Mouse (Mus musculus) adrenal gland, adult 18-20 months (tissue): Measurements from ENCODE around the gene Adi1. TPM values are rescaled to one million over a fixed set of nuclear protein-coding genes. Genes with fewer than 3 reads are reported as not detected.

Experiments
- DNase-seq, 2 experiments: peaks; one replicate each; pipeline ENCODE4 v3.0.0; 2021 to 2022; ENCODE audit warnings: low spot score in 2 of 2
- long read RNA-seq, 2 experiments: library from polyadenylated mRNA; stranded (forward); transcript quantifications; one replicate each; pipeline ENCODE4 v2.0.0; 2021
- total RNA-seq, 2 experiments: library from RNA; stranded (reverse); gene quantifications; 1 replicate in 1 of 2; 2 replicates in 1 of 2; pipeline ENCODE4 v1.2.3; 2021

Gene Adi1
- total RNA-seq, result 10 to 100 TPM; 74.0 to 89.9 TPM
- long read RNA-seq, experiment 1, transcript Adi1-201 (4 exons, 1,652 nt), result major isoform, 12 of 24 reads
- long read RNA-seq, experiment 1, partial matches to known transcripts, result 12 of 24 reads
- long read RNA-seq, experiment 1, other reads (novel, unspliced or antisense), result 0 of 24 reads
- long read RNA-seq, experiment 2, transcript Adi1-201 (4 exons, 1,652 nt), result major isoform, 33 of 48 reads
- long read RNA-seq, experiment 2, partial matches to known transcripts, result 13 of 48 reads
- long read RNA-seq, experiment 2, other reads (novel, unspliced or antisense), result 2 of 48 reads

DNA sequence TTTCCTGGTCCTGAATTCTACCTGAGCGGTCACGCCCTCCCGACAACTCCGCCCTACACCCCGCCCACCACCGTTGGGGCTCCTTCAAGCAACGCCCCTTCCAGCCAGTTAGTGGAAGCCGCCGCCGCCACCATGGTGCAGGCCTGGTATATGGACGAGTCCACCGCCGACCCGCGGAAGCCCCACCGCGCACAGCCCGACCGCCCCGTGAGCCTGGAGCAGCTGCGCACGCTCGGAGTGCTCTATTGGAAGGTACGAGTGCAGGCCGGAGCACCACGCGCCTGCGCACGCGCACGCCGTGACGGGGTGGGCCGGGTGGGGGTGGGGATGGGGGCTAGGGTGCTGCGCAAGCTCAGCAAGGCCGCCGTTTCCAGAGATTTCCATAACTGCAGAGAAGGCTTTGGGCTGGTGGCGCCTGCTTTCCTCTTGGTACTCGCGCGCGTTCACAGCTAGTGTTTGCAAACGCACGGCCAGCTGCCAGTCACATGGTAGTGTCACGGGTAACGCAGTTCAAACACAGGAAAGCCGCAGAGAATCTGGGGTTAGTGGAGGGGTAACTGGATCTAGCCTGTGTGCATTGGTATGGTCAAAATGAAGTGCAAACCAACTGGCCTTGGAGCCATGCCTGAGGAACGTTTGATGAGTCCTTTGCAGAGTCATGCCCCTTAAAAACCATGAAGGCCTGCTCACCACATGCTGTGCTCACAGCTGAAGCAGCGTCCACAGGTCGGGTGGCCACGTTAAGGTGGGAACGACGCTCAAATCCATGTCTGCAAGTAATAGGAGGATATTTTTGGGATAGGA is at the start of gene Adi1:
Gene Adi1, plus strand, starts transcription at position 111 of the 804 bp plus-strand sequence.
- DNase-seq, result peak; percentile 71 to 72

DNA sequence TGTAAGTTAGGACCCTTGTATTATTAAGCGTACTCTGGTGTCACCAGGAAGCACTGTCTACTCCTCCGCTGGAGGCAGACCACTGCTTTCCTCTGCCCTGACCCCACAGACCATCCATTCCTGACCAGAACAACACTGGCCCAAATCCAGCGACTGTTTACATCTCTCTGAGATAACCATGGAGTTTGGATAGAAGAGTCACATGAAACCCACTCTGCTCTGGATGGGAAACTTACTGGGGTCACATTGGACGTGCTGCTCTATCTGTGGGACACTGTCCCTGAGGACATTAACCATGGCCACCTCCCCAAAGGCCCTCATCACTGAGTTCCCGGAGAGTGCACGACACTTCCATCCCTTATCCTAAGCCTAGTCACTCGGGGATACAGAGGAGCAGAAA is 49.6 kb upstream of the Adi1 start:
- DNase-seq, result no peak

DNA sequence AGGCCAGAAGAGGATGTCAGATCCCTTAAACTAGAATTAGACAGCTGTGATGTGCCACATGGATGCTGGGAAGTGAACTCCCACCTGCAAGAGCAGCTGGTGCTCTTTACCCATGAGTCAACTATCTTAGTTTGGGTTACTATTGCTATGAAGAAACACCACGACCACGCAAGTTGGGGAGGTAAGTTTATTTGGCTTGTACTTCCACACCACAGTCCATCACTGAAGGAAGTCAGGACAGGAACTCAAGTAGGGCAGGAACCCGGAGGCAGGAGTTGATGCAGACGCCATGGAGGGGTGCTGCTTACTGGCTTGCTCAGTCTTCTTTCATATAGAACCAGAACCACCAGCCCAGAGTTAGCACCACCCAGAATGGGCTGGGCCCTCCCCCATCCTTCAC is 47.9 kb upstream of the Adi1 start:
- DNase-seq, result no peak

DNA sequence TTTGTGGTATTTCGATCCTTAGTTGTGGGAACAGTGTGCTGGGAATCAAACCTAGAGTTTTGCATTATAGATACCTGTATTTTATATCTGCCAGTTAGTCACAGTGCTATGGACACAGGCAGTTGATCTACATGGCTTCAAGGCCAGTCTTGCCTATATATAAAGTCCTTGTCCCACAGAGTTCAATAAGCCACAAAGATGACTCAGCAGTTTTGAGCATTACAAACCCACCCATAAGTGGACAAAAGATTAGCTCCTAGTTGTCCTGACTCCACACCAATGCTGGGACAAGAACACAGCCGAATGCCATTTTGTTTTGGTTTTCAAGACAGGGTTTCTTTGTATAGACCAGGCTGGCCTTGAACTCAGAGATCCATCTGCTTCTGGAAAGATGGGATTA is 46.6 kb upstream of the Adi1 start:
- no peak for DNase-seq

DNA sequence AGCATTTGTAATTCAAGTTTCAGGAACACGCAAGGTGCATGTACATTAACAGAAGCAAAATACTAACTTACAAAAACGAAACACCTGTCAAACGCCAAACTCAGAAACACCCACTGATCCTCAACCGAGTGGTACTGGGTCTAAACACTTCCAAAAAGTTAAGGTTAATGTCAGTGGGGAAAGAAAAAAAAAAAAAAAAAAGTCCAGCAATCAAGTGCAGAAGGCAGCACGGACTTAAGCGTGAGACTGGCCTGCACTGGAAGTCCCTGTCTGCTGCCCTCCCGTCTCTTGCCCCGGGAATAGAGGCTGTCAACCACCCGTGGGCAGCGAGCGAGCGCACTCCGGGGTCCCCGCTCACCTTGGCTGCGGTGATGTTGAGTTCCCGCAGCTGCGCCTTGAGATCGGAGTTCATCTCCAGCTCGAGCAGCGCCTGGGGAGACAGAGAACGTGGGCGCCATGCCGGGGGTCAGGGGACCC is 39.9 kb upstream of the Adi1 start:
- DNase-seq, result peak in 1 of 2 experiments; percentile 6

DNA sequence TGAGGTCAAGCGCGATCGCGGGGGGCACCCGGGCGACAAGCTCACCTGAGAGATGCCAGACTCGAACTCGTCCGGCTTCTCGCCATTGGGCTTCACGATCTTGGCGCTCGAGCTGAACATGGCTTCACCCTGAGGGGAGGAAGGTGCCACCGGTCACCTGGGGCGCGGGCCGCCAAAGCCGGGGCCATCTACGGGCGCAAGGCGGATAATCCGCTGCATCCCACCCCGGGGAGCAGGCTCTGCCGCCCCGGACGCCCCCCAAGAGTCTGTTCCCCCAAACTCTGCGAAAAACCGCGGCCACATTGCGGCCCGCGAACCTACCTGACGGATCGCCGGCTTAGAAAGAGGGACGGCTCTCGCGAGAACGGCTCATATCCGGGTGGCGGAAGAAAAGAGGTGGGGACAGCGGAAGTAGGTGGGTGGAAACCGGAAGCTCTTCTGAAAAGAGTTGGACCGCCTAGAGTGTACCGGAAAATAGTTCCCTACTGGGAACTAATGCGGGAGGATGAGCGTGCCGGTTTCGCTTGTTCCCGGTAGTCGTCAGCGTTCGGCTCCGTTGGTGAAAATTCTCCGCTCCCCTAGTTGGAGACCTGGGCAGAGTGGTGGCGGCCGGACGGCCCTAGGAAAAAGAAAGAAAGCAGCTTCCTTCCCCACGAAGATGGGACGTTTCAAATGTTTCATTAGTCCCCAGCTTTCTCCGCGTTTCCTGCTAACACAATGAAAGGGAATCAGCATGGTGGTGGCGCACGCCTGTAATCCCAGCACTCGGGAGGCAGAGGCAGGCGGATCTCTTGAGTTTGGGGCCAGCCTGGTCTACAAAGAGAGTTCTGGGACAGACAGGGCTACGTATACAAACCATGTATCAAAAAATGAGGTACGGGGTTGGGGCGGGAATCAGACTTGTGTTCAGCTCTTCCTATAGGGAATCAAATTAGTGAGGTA is 39.2 kb upstream of the Adi1 start, which contains the start of gene Rps7:
Gene Rps7, minus strand, starts transcription at position 419 of the 942 bp plus-strand sequence.
- peak; percentile 88 for DNase-seq

DNA sequence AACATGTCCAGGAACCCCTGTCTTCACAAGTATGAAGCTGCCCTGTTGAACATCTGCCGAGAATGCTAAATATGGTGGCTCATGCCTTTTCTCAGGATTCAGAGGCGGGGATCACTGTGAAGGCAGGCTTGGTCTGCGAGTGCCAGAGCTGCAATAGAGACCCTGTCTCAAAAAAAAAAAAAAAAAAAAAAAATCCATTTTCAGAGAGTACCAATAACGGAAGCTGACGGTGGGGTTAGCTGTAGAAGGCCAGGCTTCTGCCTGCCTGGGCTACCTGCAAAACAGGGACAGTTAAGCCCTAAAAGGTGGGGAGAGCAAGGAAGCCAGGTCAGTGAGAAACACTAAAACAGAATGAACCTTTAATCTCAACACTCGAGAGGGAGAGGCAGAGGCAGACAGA is 38.5 kb upstream of the Adi1 start:
- no peak for DNase-seq

DNA sequence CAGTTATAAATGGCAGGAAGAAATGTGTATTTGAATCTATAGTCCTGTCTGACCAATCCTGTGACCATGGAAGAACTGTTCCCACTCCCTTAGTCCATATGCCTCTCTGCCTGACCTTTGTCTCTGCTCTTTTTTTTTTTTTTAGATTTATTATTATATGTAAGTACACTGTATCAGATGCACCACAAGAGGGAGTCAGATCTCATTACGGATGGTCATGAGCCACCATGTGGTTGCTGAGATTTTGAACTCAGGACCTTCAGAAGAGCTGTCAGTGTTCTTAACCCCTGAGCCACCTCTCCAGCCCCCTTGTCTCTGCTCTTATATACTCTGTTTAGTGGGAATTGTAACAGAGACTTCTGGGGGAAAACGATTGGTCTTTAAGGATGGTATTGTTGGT is 36.3 kb upstream of the Adi1 start:
- DNase-seq, result no peak

DNA sequence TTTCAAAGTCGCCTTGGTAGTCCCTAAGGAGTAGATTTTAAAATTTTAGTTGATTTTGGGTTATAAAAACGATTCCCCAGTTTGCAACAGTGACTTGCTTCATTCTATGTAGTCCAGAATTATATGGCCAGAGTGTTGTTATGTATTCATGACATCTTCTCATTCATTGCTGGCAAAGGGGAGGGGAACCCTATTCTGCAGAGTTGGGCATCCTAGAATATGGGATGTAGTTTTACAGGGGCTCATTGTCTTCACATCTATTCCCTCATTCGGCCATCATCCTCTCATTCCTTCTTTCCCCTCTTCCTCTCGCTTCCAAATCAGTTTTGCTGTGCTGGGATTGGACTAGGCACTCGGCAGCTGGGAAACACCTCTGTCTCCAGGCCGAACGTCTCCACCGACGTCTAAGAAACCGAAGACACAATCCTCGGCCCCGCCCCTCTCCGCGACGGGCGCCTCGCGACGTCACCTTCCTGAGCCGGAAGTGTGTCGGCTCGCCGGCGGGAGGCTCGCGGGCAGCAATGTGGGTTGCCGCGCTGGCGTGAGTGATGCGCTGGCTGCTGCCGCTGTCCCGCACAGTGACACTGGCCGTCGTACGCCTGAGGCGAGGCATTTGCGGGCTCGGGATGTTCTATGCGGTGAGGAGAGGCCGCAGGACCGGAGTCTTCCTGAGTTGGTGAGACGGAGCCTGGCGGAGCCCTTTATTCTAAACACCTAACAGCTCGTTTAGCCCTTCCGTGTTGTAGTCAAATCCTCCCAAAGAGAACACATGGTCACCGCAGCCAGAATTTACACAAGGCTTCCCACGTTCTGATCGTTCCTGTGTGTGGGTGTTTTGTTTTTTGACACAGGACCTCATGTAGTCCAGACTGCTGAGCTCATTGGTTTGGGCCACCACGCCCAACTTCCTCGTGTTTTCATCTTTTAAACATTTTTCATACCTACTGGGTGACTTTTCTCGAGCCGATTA is 25.6 kb upstream of the Adi1 start, which contains the start of gene Rnaseh1:
Gene Rnaseh1, plus strand, starts transcription at position 462 of the 970 bp plus-strand sequence.
- peak; percentile 92 to 94 for DNase-seq

DNA sequence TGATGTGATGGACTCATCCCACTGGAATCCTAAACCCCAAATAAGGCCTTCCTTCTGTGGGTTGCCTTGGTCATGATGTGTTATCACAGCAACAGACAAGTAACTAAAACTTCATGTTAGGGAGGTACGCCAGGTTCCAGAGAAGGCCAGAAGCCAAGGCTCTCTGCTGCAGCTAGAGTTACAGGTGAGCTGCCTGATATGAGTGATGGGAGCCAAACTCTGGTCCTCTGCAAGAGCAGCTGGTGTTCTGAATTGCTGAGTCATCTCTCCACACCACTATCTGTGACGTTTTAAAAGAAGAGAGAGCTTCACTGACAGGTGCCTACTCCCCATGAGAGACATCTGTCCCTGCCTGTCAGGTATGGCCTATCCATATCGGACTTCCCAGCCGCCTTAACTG is 12.4 kb upstream of the Adi1 start:
- no peak for DNase-seq

DNA sequence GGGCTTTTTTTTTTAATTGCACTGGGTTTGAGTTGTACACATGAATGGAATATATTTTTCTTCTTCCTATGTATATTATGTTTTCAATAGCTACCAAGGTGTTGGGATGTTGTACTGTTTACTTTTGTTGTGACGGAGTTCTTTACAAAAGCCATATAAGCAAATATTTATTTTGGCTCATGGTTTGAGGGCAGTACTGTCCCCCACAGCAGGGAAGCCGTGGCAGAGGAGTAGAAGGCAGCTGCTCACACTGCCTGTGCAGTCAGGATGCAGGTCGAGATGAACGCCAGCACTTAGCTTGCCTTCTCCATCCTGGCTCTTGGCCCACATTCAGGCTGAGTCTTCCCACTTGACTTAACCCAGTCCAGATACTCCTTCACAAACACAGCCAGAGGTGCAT is 8.3 kb upstream of the Adi1 start:
- no peak for DNase-seq

DNA sequence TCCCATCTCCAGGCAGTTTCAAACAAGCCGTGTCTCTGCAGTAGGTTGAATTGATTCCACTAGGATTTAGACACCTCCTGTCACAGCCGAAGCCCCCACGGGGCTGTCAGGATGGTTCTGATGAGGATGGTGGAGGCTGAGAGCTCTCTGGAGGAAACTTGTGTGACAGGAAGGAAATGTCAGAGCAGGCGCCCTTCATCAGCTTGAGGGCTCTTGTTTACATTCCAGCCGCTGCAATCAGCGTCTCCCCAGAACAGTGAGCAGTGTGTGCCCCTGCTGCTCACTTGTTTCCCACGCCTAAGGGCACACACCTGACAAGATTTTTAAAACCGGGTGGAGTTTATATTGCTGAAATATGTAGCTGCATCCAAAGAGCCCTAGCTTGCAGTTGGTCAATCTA is 7.7 kb upstream of the Adi1 start:
- DNase-seq, result no peak

DNA sequence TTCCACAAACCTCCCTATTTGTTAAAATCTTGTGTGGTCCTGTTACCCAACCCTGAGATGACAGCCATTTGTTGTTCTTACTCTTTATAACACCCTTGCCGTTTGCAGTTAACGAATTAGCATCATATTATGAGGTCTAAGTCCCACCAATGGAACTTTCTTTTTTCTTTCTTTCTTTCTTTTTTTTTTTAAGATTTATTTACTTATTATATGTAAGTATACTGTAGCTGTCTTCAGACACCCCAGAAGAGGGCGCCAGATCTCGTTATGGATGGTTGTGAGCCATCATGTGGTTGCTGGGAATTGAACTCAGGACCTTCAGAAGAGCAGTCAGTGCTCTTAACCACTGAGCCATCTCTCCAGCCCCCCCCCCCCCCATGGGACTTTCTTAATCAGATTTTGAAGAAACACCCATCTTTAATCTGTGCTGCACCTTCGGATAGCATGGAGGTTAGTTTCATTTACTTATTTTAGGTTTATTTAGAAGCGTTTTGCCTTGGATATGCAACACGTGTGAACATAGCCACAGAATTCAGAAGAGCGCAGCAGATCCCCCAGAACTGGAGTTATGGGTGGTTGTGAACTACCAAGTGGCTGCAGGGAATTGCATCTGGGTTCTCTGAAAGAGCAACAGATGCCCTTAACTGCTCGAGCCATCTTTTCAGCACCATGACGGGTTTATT is 852 bp upstream of the Adi1 start:
- no peak for DNase-seq

DNA sequence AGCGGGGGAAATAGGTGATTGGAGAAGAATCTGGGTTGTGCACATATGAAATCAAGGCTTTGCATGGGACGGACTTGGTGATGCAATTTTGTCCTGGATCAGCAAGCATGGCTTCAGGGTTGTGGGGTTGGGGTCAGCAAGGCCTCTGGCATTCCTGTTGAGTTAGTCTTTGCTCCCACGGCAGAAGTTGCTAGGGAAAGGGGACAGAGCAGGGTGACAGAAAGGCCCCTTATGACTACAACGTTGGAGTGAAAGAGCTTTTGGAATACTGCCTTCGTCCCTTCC is 836 bp downstream of the Adi1 start:
- no peak for DNase-seq

DNA sequence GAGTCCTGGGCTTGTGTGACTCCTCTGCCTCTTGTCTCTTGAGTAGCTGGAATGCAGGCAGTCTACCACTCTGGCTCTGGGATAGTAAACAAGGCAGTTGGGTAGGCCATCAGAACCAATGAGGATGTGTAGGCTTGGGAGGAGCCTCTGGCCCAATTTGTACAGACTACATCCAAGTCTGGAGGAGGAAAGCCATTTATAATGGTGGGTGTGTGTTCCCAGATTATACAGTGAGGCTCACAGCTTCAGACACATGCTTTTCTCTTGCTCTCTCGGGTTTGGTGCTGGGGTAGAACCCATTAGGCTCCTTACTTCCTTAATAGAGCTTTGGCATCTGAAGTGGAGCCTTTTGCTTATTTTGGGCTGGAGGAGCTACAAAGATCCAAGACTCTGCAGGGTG is 9.6 kb downstream of the Adi1 start:
- DNase-seq, result no peak

DNA sequence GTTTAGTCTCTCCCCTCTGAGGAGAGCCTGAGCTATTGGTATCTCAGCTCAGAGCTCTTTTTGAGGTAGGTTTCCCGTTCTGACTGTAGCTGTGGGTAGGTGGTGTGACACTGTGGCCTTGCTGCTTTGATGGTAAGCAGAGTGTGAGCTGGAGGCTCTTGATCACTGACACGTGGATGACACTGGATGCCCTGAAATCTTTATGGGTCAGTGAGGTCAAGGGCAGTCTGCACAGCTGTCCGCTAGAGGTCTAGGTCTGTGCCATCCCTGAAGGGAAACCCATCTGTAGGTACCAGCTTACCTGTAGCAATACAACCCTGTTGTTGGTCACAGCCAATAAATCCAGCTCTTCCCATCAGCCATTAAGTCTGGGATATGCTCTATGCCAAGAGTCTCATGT is 10.7 kb downstream of the Adi1 start:
- no peak for DNase-seq

DNA sequence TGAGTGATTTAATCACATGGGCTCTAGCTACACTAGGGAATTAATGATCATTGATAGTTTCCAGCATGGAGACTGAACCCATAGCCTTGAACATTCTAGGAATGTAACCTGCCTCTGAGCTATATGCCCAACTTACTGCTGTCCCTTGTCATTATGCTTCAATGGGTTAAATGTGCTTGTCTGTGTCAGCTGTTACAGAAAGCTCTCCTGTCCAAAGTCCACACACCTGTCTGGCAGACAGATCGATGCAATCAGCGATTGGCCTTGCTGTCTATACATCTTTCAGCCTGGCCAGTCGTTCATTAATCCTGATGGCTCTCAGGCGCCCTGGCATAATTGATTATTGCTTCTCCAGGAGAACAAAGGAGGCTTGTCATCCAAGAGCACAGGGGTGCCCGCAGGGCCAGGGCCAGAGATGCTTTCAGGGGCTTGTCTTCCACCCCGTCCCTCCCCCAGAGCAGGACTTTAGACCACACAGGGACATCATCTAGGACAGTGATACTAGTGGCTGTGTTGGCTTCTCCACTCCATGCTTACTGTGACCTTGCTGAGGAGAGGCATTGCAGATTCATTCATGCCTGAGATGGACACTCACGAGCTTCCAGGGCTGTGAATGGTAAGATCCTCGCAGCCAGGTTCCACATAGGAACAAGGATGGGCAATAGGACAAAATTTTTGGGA is 11.3 kb downstream of the Adi1 start:
- no peak for DNase-seq

DNA sequence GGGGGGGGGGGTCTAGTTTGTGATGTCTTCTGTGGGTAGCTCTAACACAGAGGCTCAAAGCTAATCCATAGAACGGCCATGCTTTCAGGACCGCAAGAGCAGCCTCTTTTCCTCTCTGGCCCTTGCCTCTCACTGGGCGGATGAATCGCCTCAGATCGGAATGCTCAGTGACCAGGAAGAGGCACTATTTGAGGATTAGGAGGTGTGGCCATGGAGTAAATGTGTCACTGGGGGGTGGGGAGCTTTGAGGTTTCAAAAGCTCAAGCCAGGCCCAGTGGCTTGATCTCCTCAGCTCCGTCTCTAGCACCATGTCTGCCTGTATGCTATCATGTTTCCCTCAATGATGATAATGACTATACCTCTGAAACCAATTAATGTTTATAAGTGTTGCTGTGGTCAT is 14.0 kb downstream of the Adi1 start:
- no peak for DNase-seq

DNA sequence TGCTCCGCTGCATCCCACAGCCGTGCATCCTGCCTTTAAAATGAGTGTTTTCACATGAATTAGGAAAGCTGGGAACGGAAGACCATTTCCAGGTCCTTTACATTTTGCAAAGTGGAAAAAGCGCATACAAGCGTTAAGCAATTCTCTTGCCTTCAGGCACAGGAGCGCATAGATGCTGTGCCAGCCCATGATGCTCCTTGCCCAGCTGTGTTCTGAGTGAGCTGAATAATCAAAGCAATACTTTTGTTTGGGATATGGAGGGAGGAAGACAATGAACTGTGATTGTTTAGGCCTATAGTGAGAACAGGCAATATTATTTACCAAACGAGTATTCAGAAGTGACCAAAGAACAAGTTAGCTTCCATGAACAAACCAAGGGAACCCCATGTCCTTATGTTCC is 15.7 kb downstream of the Adi1 start:
- DNase-seq, result no peak
